25 mouse cellular contexts compared by ENCODE assay signal in the genomic region with DNA sequence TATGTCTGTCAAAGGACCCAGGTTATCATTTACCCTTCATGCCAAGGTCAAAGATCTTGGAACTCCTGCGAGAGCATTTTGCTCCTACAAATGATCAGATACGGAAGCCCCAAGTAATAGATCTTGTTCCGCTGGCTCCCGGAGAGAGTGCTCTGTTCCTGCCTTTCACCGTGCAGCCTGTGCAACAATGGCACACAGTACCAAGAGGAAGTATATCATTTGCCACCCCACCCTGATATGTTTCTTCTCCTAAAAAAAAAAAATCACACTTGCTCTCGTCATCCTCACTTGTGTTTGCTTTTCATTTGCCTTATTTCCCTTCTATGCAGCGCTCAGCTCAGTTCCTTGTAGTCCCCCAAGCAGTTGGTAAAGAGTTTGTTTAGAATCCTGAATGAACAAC. TPM values are rescaled to one million over a fixed set of nuclear protein-coding genes. Genes with fewer than 3 reads are reported as not detected.
DNase-seq lines count a peak whose midpoint lies in the region; ATAC-seq and TF ChIP-seq lines count a peak whose summit lies in the region.
"Had no signal": no experiment of that assay in that cellular context is flagged by ENCODE, and none has a peak within 500 bp of the region (broad histone marks: within the 10 kb centered on the region; RNA-seq: fewer than 3 reads in every experiment).

No protein-coding gene starts in this region.

- H3K27me3 ChIP-seq in heart, adult 2 months (ENCODE audit: control insufficient read depth, insufficient read depth, low read length), result no peaks in the 10 kb centered on the region
- no peaks in the 10 kb centered on the region for H3K27me3 ChIP-seq in heart, embryonic 12.5 days (replicated peaks)
- H3K27me3 ChIP-seq in kidney, embryonic 16.5 days (ENCODE audit: insufficient read depth, low read length), result no peaks in the 10 kb centered on the region
- H3K27me3 ChIP-seq in lung, postnatal 0 days (replicated peaks; ENCODE audit: insufficient read depth, low read length), result no peaks in the 10 kb centered on the region
- H3K27me3 ChIP-seq in stomach, postnatal 0 days (ENCODE audit: control insufficient read depth, insufficient read depth, low read length), result no peaks in the 10 kb centered on the region
- H3K27me3 ChIP-seq: hindbrain, embryonic 13.5 days; limb, embryonic 12.5 days; midbrain, embryonic 13.5 days; neural tube, embryonic 12.5 days had no signal

- intact Hi-C loops in heart, adult 2 months (cut with DNase I), result no loop called here

- peaks cover 19% of the 10 kb centered on the region for H3K4me1 ChIP-seq in heart, adult 2 months (ENCODE audit: control insufficient read depth, insufficient read depth, low read length)
- H3K4me1 ChIP-seq in heart, embryonic 12.5 days (replicated peaks), result peaks cover 26% of the 10 kb centered on the region
- H3K4me1 ChIP-seq in kidney, embryonic 16.5 days (ENCODE audit: insufficient read depth, low read length), result peaks cover 77% of the 10 kb centered on the region
- peaks cover 21% of the 10 kb centered on the region for H3K4me1 ChIP-seq in lung, postnatal 0 days (ENCODE audit: insufficient read depth, low read depth, low read length)
- H3K4me1 ChIP-seq in stomach, postnatal 0 days (replicated peaks; ENCODE audit: control insufficient read depth, insufficient read depth), result peaks cover 11% of the 10 kb centered on the region
- H3K4me1 ChIP-seq: forebrain, embryonic 12.5 days; hindbrain, embryonic 13.5 days; midbrain, embryonic 13.5 days; neural tube, embryonic 12.5 days had no signal

- H3K79me2 ChIP-seq in heart, adult 2 months (replicated peaks; ENCODE audit: control insufficient read depth, insufficient read depth, low read length), result peaks cover 8% of the 10 kb centered on the region

- H3K36me3 ChIP-seq in heart, adult 2 months (ENCODE audit: control insufficient read depth, insufficient read depth, low read length), result peaks cover 56% of the 10 kb centered on the region
- peaks cover 23% of the 10 kb centered on the region for H3K36me3 ChIP-seq in heart, embryonic 12.5 days
- peaks cover 25% of the 10 kb centered on the region for H3K36me3 ChIP-seq in kidney, embryonic 16.5 days (ENCODE audit: insufficient read depth, low read length)
- no peaks in the 10 kb centered on the region for H3K36me3 ChIP-seq in lung, postnatal 0 days (ENCODE audit: insufficient read depth, low read length)
- H3K36me3 ChIP-seq in stomach, postnatal 0 days (ENCODE audit: control insufficient read depth, insufficient read depth, low read length), result peaks cover 5% of the 10 kb centered on the region; the same call in 1 of the 2 replicates
- H3K36me3 ChIP-seq: forebrain, embryonic 12.5 days; midbrain, embryonic 13.5 days; neural tube, embryonic 12.5 days had no signal

- no peak overlapping the region for H3K4me2 ChIP-seq in heart, embryonic 12.5 days
- H3K4me2 ChIP-seq in kidney, embryonic 16.5 days (replicated peaks; ENCODE audit: low read depth, low read length), result no peak overlapping the region
- H3K4me2 ChIP-seq in lung, postnatal 0 days (replicated peaks; ENCODE audit: low read depth, low read length), result no peak overlapping the region
- no peak overlapping the region for H3K4me2 ChIP-seq in stomach, postnatal 0 days (replicated peaks; ENCODE audit: low read depth)
- H3K4me2 ChIP-seq: embryonic facial prominence, embryonic 13.5 days; forebrain, embryonic 12.5 days; hindbrain, embryonic 13.5 days; limb, embryonic 12.5 days; liver, embryonic 13.5 days; midbrain, embryonic 13.5 days; neural tube, embryonic 12.5 days had no signal

- no peak for DNase-seq in heart, adult 2 months
- DNase-seq in kidney, postnatal 10 days, result no peak
- DNase-seq in lung, postnatal 0 days (ENCODE audit: low spot score), result peak; percentile 53
- DNase-seq in lung, postnatal 25 days (ENCODE audit: low spot score), result no peak
- DNase-seq in stomach, postnatal 0 days (ENCODE audit: low spot score), result no peak
- DNase-seq in layer of hippocampus, postnatal 14 days (ENCODE audit: low spot score in 2 of 2), result no peak
- DNase-seq: adrenal gland, postnatal 10 days; embryo, embryonic 11 days; heart, postnatal 36 days; layer of hippocampus, postnatal 36 days; liver, embryonic 13.5 days; retina, postnatal 1 day; right cerebral cortex, postnatal 25 days; thymus, adult 18-20 months; thymus, postnatal 36 days had no signal

- no peak for ATAC-seq in heart, embryonic 12.5 days (ENCODE audit: insufficient number of reproducible peaks, low FRiP score)
- ATAC-seq in kidney, embryonic 16.5 days (ENCODE audit: low FRiP score, low TSS enrichment), result no peak
- peak; percentile 54 for ATAC-seq in lung, postnatal 0 days
- peak; percentile 56 for ATAC-seq in stomach, postnatal 0 days (ENCODE audit: low FRiP score, low TSS enrichment)
- ATAC-seq: midbrain, embryonic 13.5 days had no signal

- TF ChIP-seq CTCF in heart, adult 2 months (IDR thresholded peaks at IDR 0.05), result no peak
- no peak for TF ChIP-seq CTCF in lung, postnatal 0 days (IDR thresholded peaks at IDR 0.05)
- no peak for TF ChIP-seq CTCF in stomach, postnatal 0 days (IDR thresholded peaks at IDR 0.05; ENCODE audit: low read depth)

- no peak for TF ChIP-seq POLR2A in heart, adult 2 months (IDR thresholded peaks at IDR 0.05; ENCODE audit: insufficient read depth, low read depth, low read length)

- H3K27ac ChIP-seq in heart, adult 2 months, result peak overlapping the region; percentile 59
- H3K27ac ChIP-seq in heart, embryonic 12.5 days (ENCODE audit: poor library complexity, severe bottlenecking), result no peak overlapping the region
- H3K27ac ChIP-seq in kidney, embryonic 16.5 days (ENCODE audit: low read length), result peak overlapping the region; percentile 31; the same call in 1 of the 2 replicates
- 0 out of 2 replicates have a peak overlapping the region, but pooled peaks have one; percentile 62 for H3K27ac ChIP-seq in lung, postnatal 0 days (ENCODE audit: low read length)
- peak overlapping the region; percentile 67; the same call in 1 of the 2 replicates for H3K27ac ChIP-seq in stomach, postnatal 0 days (replicated peaks)
- H3K27ac ChIP-seq: embryonic facial prominence, embryonic 13.5 days; forebrain, embryonic 12.5 days; hindbrain, embryonic 13.5 days; limb, embryonic 12.5 days; liver, embryonic 13.5 days; midbrain, embryonic 13.5 days; neural tube, embryonic 12.5 days had no signal

- H3K4me3 ChIP-seq in heart, adult 2 months, result no peak overlapping the region
- H3K4me3 ChIP-seq in heart, embryonic 12.5 days, result no peak overlapping the region
- no peak overlapping the region for H3K4me3 ChIP-seq in kidney, embryonic 16.5 days (ENCODE audit: low read length)
- H3K4me3 ChIP-seq in lung, postnatal 0 days (ENCODE audit: low read depth, low read length), result no peak overlapping the region
- no peak overlapping the region for H3K4me3 ChIP-seq in stomach, postnatal 0 days (ENCODE audit: low read depth, low read length)
- H3K4me3 ChIP-seq: embryonic facial prominence, embryonic 13.5 days; erythroblast, embryonic 14.5 days; forebrain, embryonic 12.5 days; hindbrain, embryonic 13.5 days; limb, embryonic 12.5 days; liver, embryonic 13.5 days; megakaryocyte, embryonic 14.5 days; midbrain, embryonic 13.5 days; neural tube, embryonic 12.5 days had no signal

- no peak for TF ChIP-seq EP300 in heart, adult 2 months (IDR thresholded peaks at IDR 0.05; ENCODE audit: insufficient read depth, low read depth, low read length)
- peak; percentile 57 for TF ChIP-seq EP300 in lung, postnatal 0 days (IDR thresholded peaks at IDR 0.05)
- no peak for TF ChIP-seq EP300 in stomach, postnatal 0 days (optimal IDR thresholded peaks at IDR 0.05)

- peak overlapping the region; percentile 14; the same call in 1 of the 2 replicates for H3K9ac ChIP-seq in heart, adult 2 months (ENCODE audit: low read depth, low read length)
- H3K9ac ChIP-seq in heart, embryonic 12.5 days, result no peak overlapping the region
- no peak overlapping the region for H3K9ac ChIP-seq in kidney, embryonic 16.5 days (replicated peaks; ENCODE audit: low read length)
- no peak overlapping the region for H3K9ac ChIP-seq in lung, postnatal 0 days (replicated peaks; ENCODE audit: low read depth)
- no peak overlapping the region for H3K9ac ChIP-seq in stomach, postnatal 0 days (ENCODE audit: low read length)
- H3K9ac ChIP-seq: embryonic facial prominence, embryonic 13.5 days; forebrain, embryonic 12.5 days; hindbrain, embryonic 13.5 days; limb, embryonic 12.5 days; liver, embryonic 13.5 days; midbrain, embryonic 13.5 days; neural tube, embryonic 12.5 days had no signal

- 43% methylated on average over 7 of the region's 7 CpGs for WGBS in heart, adult 2 months
- WGBS in heart, embryonic 12.5 days, result 50% methylated on average over 7 of the region's 7 CpGs
- WGBS in kidney, embryonic 16.5 days, result 69% methylated on average over 7 of the region's 7 CpGs
- 61% methylated on average over 7 of the region's 7 CpGs for WGBS in lung, postnatal 0 days
- WGBS in stomach, postnatal 0 days, result 64% methylated on average over 7 of the region's 7 CpGs

- no peaks in the 10 kb centered on the region for H3K9me3 ChIP-seq in heart, embryonic 12.5 days (replicated peaks)
- H3K9me3 ChIP-seq in kidney, embryonic 16.5 days (ENCODE audit: low read length), result no peaks in the 10 kb centered on the region
- H3K9me3 ChIP-seq in lung, postnatal 0 days (ENCODE audit: low read length), result no peaks in the 10 kb centered on the region
- H3K9me3 ChIP-seq in stomach, postnatal 0 days (ENCODE audit: control insufficient read depth, low read length), result no peaks in the 10 kb centered on the region
- H3K9me3 ChIP-seq: embryonic facial prominence, embryonic 13.5 days; forebrain, embryonic 12.5 days; hindbrain, embryonic 13.5 days; limb, embryonic 12.5 days; liver, embryonic 13.5 days; megakaryocyte, embryonic 14.5 days; midbrain, embryonic 13.5 days; neural tube, embryonic 12.5 days had no signal

RNA-seq across cellular contexts. Expression of gene Fzd4, which starts 7.9 kb away (rescaled TPM):
- total RNA-seq in heart, adult 2 months (2021), result 10 to 100 TPM; 33.7 to 36.2 TPM
- polyA plus RNA-seq in heart, adult 2 months (2012; rRNA removed), result 15.2 and 26.1 TPM in 2 replicates
- polyA plus RNA-seq in heart, embryonic 12.5 days (2016; fragmentation: Nextera tagmentation; extraction: Ambion mirVana), result 10.5 and 11.0 TPM in 2 replicates
- 28.1 and 31.0 TPM in 2 replicates for polyA plus RNA-seq in kidney, embryonic 16.5 days (2015; fragmentation: Nextera tagmentation; extraction: Ambion mirVana)
- 14.3 and 16.1 TPM in 2 replicates for polyA plus RNA-seq in lung, postnatal 0 days (2015; fragmentation: Nextera tagmentation; extraction: Ambion mirVana)
- polyA plus RNA-seq in stomach, postnatal 0 days (2015; fragmentation: Nextera tagmentation; extraction: Ambion mirVana), result 7.5 and 8.1 TPM in 2 replicates
- 10 to 100 TPM in 1 of 2 experiments, 1 to 10 TPM in 1; 8.9 to 11.7 TPM for total RNA-seq in layer of hippocampus, postnatal 14 days (2021)
- polyA plus RNA-seq: erythroblast, embryonic 14.5 days had no signal

RNA-seq across cellular contexts. Expression of gene Tmem135, which starts 8.1 kb away (rescaled TPM):
- total RNA-seq in heart, adult 2 months (2021), result 10 to 100 TPM; 43.2 to 45.1 TPM
- 18.8 and 27.2 TPM in 2 replicates for polyA plus RNA-seq in heart, adult 2 months (2012; rRNA removed)
- polyA plus RNA-seq in heart, embryonic 12.5 days (2016; fragmentation: Nextera tagmentation; extraction: Ambion mirVana), result 30.2 and 31.2 TPM in 2 replicates
- 37.6 and 39.9 TPM in 2 replicates for polyA plus RNA-seq in kidney, embryonic 16.5 days (2015; fragmentation: Nextera tagmentation; extraction: Ambion mirVana)
- polyA plus RNA-seq in lung, postnatal 0 days (2015; fragmentation: Nextera tagmentation; extraction: Ambion mirVana), result 21.7 and 26.1 TPM in 2 replicates
- 21.0 and 21.2 TPM in 2 replicates for polyA plus RNA-seq in stomach, postnatal 0 days (2015; fragmentation: Nextera tagmentation; extraction: Ambion mirVana)
- 10 to 100 TPM; 70.3 to 80.9 TPM for total RNA-seq in layer of hippocampus, postnatal 14 days (2021)

Comparison
In these comparisons a context has a peak if more than half of its experiments do, and no peak if none do; other contexts are left out.
1. ATAC-seq: peak in lung, postnatal 0 days (single experiment) and stomach, postnatal 0 days (single experiment); none in heart, embryonic 12.5 days (single experiment) and kidney, embryonic 16.5 days (single experiment).